Mouse (Mus musculus) brown adipose tissue, adult 24 weeks (tissue): ENCODE data around the gene Gm11983. TPM values are rescaled to one million over a fixed set of nuclear protein-coding genes. Genes with fewer than 3 reads are reported as not detected.
"Not testable (repeated sequence)": the region's sequence is repeated elsewhere in the genome, so short reads cannot be mapped to it uniquely, and the experiment has no call there.

ENCODE experiments used
- H3K27ac ChIP-seq: fragments of 200-500 bp; replicated peaks from 2 replicates; pipeline ENCODE4 v1.5.1; 2012; ENCODE audit warnings: low read depth, mild to moderate bottlenecking, low read length
- H3K4me1 ChIP-seq: fragments of 200-500 bp; 2 replicates; pipeline ENCODE4 v1.6.1; 2012; ENCODE audit warnings: low read length, mixed read lengths; ENCODE audit not compliant: control insufficient read depth, insufficient read depth, insufficient read length
- H3K4me3 ChIP-seq: fragments of 200-500 bp; 2 replicates; pipeline ENCODE4 v1.5.1; 2012; ENCODE audit warnings: low read depth, mild to moderate bottlenecking, low read length, moderate library complexity; ENCODE audit not compliant: insufficient read depth
- polyA plus RNA-seq: library from polyadenylated mRNA; stranded (reverse); fragments of >200 nt; gene quantifications from 2 replicates; pipeline ENCODE4 v1.2.4, GENCODE M21; 2012; ENCODE audit not compliant: missing spikeins, insufficient read depth, insufficient read length

The Gm11983 gene
- polyA plus RNA-seq, 1 experiment, result not detected

DNA sequence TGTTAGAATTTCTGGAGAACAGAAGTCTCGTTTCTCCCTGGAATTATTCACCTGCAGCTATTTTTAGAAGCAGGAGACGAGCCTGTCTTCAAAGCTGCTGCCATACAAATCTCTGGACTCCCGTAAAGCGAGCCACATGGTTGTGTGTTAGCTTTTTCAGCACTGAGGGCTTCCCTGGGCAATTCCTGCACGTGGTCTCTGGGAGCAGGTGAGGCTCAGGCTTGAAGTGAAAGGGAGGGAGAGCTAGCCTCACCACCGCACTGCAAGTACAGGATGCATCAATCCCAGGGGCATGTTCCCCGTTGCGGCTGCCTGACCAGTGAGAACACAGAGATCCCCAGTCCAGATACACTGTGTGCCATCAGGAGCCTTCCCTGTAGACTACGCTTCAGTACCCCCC, 5.5 kb downstream of the Gm11983 start:
- Histone ChIP-seq H3K27ac (no peak overlapping the region), H3K4me3 (no peak overlapping the region), H3K4me1 (no peaks in the 10 kb centered on the region)

DNA sequence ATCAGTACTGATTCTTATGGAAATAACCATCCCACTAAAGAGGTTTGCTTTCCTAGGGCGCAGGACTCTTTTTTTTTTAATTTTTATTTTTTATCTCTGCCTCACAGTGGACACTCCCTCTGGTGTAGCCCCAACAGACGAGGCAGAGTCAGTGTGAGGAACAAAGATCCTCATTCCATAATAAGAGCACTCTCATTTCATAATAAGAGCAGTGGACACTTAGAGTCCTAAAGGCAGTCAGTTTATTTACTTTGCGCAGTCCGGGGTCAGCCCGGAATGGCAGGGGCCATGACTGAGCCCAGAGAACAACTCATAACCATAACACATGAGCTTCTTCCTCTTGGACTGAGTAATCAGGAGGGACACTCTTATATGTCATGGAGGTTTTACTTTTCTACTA, 9.3 kb downstream of the Gm11983 start:
- Histone ChIP-seq H3K4me1 (no peaks in the 10 kb centered on the region), H3K4me3 (no peak overlapping the region), H3K27ac (no peak overlapping the region)

DNA sequence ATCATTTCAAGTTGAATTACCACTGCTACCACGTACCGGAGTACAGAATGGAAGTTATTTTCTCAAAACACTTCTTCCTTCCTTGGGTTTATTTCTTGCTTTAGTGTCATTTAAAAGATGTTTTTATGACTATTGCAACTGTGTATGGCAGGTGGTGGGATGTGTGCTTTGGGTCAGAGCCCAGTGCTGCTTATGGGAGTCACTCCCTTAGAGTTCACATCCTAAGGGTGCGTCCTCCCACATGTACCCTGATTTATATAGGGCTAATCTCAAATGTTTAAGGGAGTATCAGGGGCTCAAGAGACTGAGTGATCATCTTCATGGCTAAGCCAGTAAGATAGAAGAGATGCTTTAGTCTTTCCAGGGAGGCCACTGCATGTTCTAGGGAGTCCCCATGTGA, 11.3 kb downstream of the Gm11983 start:
- Histone ChIP-seq H3K27ac (no peak overlapping the region), H3K4me1 (no peaks in the 10 kb centered on the region), H3K4me3 (no peak overlapping the region)

DNA sequence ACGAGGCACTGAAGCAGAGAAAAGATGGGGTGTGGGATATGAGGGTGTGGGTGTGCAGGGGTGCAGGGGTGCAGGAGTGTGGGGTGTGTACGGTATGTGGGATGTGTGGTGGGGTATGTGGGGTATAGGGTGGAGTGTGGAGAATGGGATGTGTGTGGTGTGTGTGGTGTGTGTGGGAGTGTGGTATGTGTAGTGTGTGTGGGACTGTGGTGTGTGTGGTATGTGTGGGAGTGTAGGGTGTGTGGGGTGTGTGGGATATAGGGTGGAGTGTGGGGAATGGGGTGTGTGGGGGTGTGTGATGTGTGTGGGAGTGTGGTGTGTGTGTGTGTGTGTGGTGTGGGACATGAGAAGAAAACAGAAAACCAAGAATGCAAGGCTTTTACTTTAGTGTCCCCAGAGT, 14.3 kb downstream of the Gm11983 start:
- Histone ChIP-seq H3K27ac (no peak overlapping the region), H3K4me1 (no peaks in the 10 kb centered on the region), H3K4me3 (no peak overlapping the region)

DNA sequence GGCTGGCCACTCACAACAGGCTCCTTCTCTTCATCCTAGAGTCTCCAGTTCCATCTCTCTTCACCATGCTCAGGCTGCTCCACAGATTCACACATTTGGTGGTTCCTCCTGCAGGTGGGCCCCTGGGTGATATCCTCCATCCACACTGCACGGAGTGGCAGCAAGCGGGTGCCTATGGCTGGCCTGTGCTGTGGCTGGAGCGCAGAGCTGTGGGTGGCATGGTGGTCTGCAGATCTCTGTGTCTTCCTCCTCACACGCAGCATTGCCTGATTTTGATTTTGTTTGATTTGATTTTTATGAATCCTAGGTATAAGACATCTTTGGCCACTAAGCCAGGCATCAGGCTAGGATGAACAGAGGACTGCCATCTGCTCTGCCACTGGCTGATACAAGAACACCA, 23.0 kb downstream of the Gm11983 start:
- Histone ChIP-seq H3K4me1 (no peaks in the 10 kb centered on the region), H3K27ac (no peak overlapping the region), H3K4me3 (no peak overlapping the region)

DNA sequence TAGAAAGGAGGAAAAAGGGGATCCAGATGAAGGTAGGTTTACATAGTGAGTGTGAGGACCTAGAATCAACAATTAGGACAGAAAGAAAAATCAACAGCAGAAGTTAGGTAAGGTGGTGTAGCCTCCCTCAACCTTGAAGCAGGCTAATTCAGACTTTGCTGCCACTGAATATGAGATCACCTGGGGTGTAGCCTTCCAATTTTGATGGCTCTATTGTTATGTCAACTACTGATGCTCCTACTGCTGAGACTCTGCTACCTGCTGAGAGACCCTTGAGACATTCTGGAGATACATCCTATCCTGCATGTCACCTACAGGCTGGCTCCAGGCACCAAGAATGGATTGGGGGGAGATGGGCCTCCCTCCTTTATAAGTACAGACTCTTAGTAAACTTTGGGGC, 34.6 kb downstream of the Gm11983 start:
- not testable (repeated sequence) for H3K4me1 ChIP-seq, H3K4me3 ChIP-seq, H3K27ac ChIP-seq

DNA sequence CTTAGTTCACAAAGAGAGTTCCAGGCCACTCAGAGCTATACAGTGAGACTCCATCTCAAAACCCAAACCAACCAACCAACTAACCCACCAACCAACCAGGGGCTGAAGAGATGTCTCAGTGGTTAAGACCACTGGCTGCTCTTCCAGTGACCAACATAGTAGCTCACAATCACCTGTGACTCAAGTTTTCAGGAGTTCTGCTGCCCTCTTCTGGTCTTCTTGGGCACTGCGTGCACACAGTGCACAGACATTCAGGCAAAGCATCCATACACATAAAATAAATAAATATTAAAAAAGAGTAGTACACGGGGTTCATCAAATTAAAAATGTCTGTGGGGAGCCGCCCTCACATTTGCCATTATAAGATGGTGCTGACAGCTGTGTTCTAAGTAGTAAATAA, 46.8 kb downstream of the Gm11983 start:
- Histone ChIP-seq H3K27ac (no peak overlapping the region), H3K4me1 (no peaks in the 10 kb centered on the region), H3K4me3 (no peak overlapping the region)

Other genes with a start within 250 kb of the Gm11983 start
- gene Nacad, start 231.6 kb downstream of the Gm11983 start, polyA plus RNA-seq, result not detected in 2 replicates
- gene Tbrg4, start 211.6 kb downstream of the Gm11983 start, polyA plus RNA-seq, result 57.4 and 57.7 TPM in 2 replicates
- gene Wap, start 199.0 kb downstream of the Gm11983 start, polyA plus RNA-seq, result not detected in 2 replicates
- gene Ramp3, start 179.1 kb downstream of the Gm11983 start, polyA plus RNA-seq, result not detected in 2 replicates
- gene Adcy1, start 225.8 kb upstream of the Gm11983 start, polyA plus RNA-seq, result not detected in 2 replicates